Mouse (Mus musculus): Measurements from ENCODE around the gene Gm10490. TPM values are rescaled to one million over a fixed set of nuclear protein-coding genes. Genes with fewer than 3 reads are reported as not detected.
"Not testable (repeated sequence)": the region's sequence is repeated elsewhere in the genome, so short reads cannot be mapped to it uniquely, and the experiment has no call there.

Gene Gm10490
- polyA plus RNA-seq (2011; ENCODE audit: insufficient read length, low read depth, missing spikeins), result not detected in 2 replicates

GRCm38 (mm10) chrX:7909242-7909641 lies at the start of gene Gm10490:
TSS of gene Gm10490 (plus strand) at chrX:7909542.
- H3K27ac ChIP-seq (ENCODE audit: insufficient read depth, low read length); H3K4me3 ChIP-seq (ENCODE audit: insufficient read depth, low read length); H3K4me1 ChIP-seq (ENCODE audit: control insufficient read depth, insufficient read depth, low read length): not testable (repeated sequence)

GRCm38 (mm10) chrX:7863181-7863580 lies 46.2 kb upstream of the Gm10490 start:
- TF ChIP-seq POLR2A (IDR thresholded peaks at IDR 0.05; ENCODE audit: low read depth, low read length) (no peak), CTCF (IDR thresholded peaks at IDR 0.05; ENCODE audit: borderline replicate concordance, insufficient read depth, low read length) (no peak)
- Histone ChIP-seq H3K4me3 (ENCODE audit: insufficient read depth, low read length) (no peak overlapping the region), H3K4me1 (ENCODE audit: control insufficient read depth, insufficient read depth, low read length) (no peaks in the 10 kb centered on the region), H3K27ac (ENCODE audit: insufficient read depth, low read length) (no peak overlapping the region)

GRCm38 (mm10) chrX:7864551-7864950 lies 44.8 kb upstream of the Gm10490 start:
- no peaks in the 10 kb centered on the region for H3K4me1 ChIP-seq (ENCODE audit: control insufficient read depth, insufficient read depth, low read length)
- no peak for TF ChIP-seq CTCF (IDR thresholded peaks at IDR 0.05; ENCODE audit: borderline replicate concordance, insufficient read depth, low read length)
- no peak for TF ChIP-seq POLR2A (IDR thresholded peaks at IDR 0.05; ENCODE audit: low read depth, low read length)
- no peak overlapping the region for H3K4me3 ChIP-seq (ENCODE audit: insufficient read depth, low read length)
- no peak overlapping the region for H3K27ac ChIP-seq (ENCODE audit: insufficient read depth, low read length)

GRCm38 (mm10) chrX:7865343-7865742 lies 44.0 kb upstream of the Gm10490 start:
- TF ChIP-seq POLR2A (IDR thresholded peaks at IDR 0.05; ENCODE audit: low read depth, low read length) (no peak), CTCF (IDR thresholded peaks at IDR 0.05; ENCODE audit: borderline replicate concordance, insufficient read depth, low read length) (no peak)
- Histone ChIP-seq H3K4me3 (ENCODE audit: insufficient read depth, low read length) (no peak overlapping the region), H3K27ac (ENCODE audit: insufficient read depth, low read length) (no peak overlapping the region), H3K4me1 (ENCODE audit: control insufficient read depth, insufficient read depth, low read length) (no peaks in the 10 kb centered on the region)

- no peaks in the 10 kb centered on the region for H3K4me1 ChIP-seq (ENCODE audit: control insufficient read depth, insufficient read depth, low read length)
- TF ChIP-seq CTCF (IDR thresholded peaks at IDR 0.05; ENCODE audit: borderline replicate concordance, insufficient read depth, low read length), result no peak
- TF ChIP-seq POLR2A (IDR thresholded peaks at IDR 0.05; ENCODE audit: low read depth, low read length), result no peak
- H3K4me3 ChIP-seq (ENCODE audit: insufficient read depth, low read length), result no peak overlapping the region
- H3K27ac ChIP-seq (ENCODE audit: insufficient read depth, low read length), result no peak overlapping the region
These were observed 43.6 kb upstream of the Gm10490 start for GRCm38 (mm10) chrX:7865786-7866185.

GRCm38 (mm10) chrX:7867141-7867540 lies 42.2 kb upstream of the Gm10490 start:
- H3K27ac ChIP-seq (ENCODE audit: insufficient read depth, low read length), result no peak overlapping the region
- no peak for TF ChIP-seq POLR2A (IDR thresholded peaks at IDR 0.05; ENCODE audit: low read depth, low read length)
- no peak for TF ChIP-seq CTCF (IDR thresholded peaks at IDR 0.05; ENCODE audit: borderline replicate concordance, insufficient read depth, low read length)
- no peak overlapping the region for H3K4me3 ChIP-seq (ENCODE audit: insufficient read depth, low read length)
- H3K4me1 ChIP-seq (ENCODE audit: control insufficient read depth, insufficient read depth, low read length), result no peaks in the 10 kb centered on the region

- Histone ChIP-seq H3K4me3 (ENCODE audit: insufficient read depth, low read length) (no peak overlapping the region), H3K4me1 (ENCODE audit: control insufficient read depth, insufficient read depth, low read length) (no peaks in the 10 kb centered on the region), H3K27ac (ENCODE audit: insufficient read depth, low read length) (no peak overlapping the region)
- TF ChIP-seq CTCF (IDR thresholded peaks at IDR 0.05; ENCODE audit: borderline replicate concordance, insufficient read depth, low read length), result no peak
- TF ChIP-seq POLR2A (IDR thresholded peaks at IDR 0.05; ENCODE audit: low read depth, low read length), result no peak
These were observed 40.8 kb upstream of the Gm10490 start for GRCm38 (mm10) chrX:7868506-7868905.

- TF ChIP-seq CTCF (IDR thresholded peaks at IDR 0.05; ENCODE audit: borderline replicate concordance, insufficient read depth, low read length), result no peak
- no peak for TF ChIP-seq POLR2A (IDR thresholded peaks at IDR 0.05; ENCODE audit: low read depth, low read length)
- H3K4me3 ChIP-seq (ENCODE audit: insufficient read depth, low read length), result no peak overlapping the region
- H3K4me1 ChIP-seq (ENCODE audit: control insufficient read depth, insufficient read depth, low read length), result no peaks in the 10 kb centered on the region
- H3K27ac ChIP-seq (ENCODE audit: insufficient read depth, low read length), result no peak overlapping the region
These were observed 39.5 kb upstream of the Gm10490 start for GRCm38 (mm10) chrX:7869826-7870225.

GRCm38 (mm10) chrX:7878007-7878419 lies 31.3 kb upstream of the Gm10490 start, which contains the start of gene Pim2:
TSS of gene Pim2 (plus strand) at chrX:7878262.
- TF ChIP-seq POLR2A (IDR thresholded peaks at IDR 0.05; ENCODE audit: low read depth, low read length) (no peak), CTCF (IDR thresholded peaks at IDR 0.05; ENCODE audit: borderline replicate concordance, insufficient read depth, low read length) (no peak)
- Histone ChIP-seq H3K27ac (ENCODE audit: insufficient read depth, low read length) (no peak within 1 kb of the TSS), H3K4me3 (ENCODE audit: insufficient read depth, low read length) (peak within 1 kb of the TSS; percentile 28), H3K4me1 (ENCODE audit: control insufficient read depth, insufficient read depth, low read length) (0 out of 2 replicates have a peak, but pooled peaks cover 5% of the 10 kb centered on the region)

- Histone ChIP-seq H3K4me3 (ENCODE audit: insufficient read depth, low read length) (peak overlapping the region; percentile 14; the same call in 1 of the 2 replicates), H3K27ac (ENCODE audit: insufficient read depth, low read length) (no peak overlapping the region), H3K4me1 (ENCODE audit: control insufficient read depth, insufficient read depth, low read length) (0 out of 2 replicates have a peak, but pooled peaks cover 5% of the 10 kb centered on the region)
- no peak for TF ChIP-seq POLR2A (IDR thresholded peaks at IDR 0.05; ENCODE audit: low read depth, low read length)
These were observed 30.8 kb upstream of the Gm10490 start for GRCm38 (mm10) chrX:7878495-7878894.

- Histone ChIP-seq H3K27ac (ENCODE audit: insufficient read depth, low read length) (no peak overlapping the region), H3K4me1 (ENCODE audit: control insufficient read depth, insufficient read depth, low read length) (0 out of 2 replicates have a peak, but pooled peaks cover 5% of the 10 kb centered on the region), H3K4me3 (ENCODE audit: insufficient read depth, low read length) (no peak overlapping the region)
- TF ChIP-seq POLR2A (IDR thresholded peaks at IDR 0.05; ENCODE audit: low read depth, low read length) (no peak), CTCF (IDR thresholded peaks at IDR 0.05; ENCODE audit: borderline replicate concordance, insufficient read depth, low read length) (no peak)
These were observed 29.5 kb upstream of the Gm10490 start for GRCm38 (mm10) chrX:7879819-7880218.
